Mouse (Mus musculus): ENCODE data around the gene Rspry1.

The Rspry1 gene

GRCm38 (mm10) chr8:94602471-94603131 is 864 bp downstream of the Rspry1 start:
- no peak for DNase-seq (ENCODE audit: low read depth, low spot score)

GRCm38 (mm10) chr8:94604030-94604429 is 2.3 kb downstream of the Rspry1 start:
- DNase-seq (ENCODE audit: low read depth, low spot score): no peak

DNA sequence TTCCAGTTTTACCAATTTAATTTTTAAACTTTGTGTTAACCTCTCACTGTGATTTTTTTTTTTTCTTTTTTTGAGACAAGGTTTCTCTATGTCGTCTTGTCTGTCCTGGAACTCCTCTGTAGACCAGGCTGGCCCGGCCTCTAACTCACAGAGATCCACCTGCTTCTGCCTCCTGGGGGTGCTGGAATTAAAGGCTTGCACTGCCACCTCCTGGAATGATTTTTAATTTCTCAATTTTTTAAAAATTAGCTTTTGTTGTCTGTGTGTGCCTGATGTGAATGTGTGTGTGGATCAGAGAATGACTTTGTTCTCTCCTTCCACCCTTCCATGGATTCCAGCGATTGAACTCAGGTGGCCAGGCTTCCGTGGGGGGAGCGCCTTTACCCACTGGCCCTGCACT is 5.3 kb downstream of the Rspry1 start:
- DNase-seq (ENCODE audit: low read depth, low spot score): no peak

- DNase-seq (ENCODE audit: low read depth, low spot score): no peak
Measured at GRCm38 (mm10) chr8:94624885-94625284, 23.1 kb downstream of the Rspry1 start.

DNA sequence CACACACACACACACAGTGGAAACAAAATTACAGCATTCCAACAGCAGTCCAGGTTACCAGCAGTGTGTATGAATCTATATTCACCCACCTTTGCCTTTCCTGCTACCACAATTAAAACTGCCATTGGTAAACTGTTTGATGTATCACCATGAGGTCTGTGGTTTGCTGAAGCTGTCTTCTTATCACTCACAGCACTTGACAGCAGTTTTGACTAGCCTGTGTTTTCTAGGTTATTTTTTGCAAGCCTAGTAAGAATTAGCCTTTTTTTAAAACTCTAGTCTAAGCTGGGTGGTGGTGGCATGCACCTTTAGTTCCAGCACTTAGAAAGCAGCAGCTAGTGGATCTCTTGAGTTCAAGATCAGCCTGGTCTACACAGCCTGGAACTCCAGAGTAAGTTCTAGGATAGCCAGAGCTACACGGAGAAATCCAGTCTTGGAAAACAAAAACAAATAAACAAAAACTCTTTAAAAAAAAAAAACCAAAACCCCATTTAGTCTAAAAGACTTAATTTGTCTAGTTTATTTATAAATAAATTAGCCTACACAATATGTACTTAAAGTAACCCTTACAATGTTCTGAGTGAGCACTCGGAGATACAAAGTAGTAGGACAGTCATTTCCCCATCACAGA is 31.9 kb downstream of the Rspry1 start:
- no peak for DNase-seq (ENCODE audit: low read depth, low spot score)

DNA sequence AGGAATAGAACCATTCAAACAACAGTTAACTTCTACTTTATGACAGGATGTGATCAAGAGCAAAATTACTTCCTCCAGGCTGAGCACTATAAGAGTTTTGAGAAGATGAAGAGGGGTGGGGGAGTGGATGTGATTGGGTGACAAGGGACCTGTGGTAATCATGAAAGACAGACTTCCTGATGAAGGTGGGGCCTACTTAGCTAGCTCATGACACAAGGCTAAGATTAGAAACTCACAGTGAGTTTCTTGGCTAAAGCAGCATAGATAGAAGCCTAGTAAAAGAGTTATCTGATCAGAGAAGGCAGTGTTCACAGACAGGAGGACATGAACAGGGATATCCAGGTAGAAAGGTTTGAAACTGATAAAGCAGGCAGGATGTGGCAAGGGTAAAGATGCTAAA is 32.5 kb downstream of the Rspry1 start:
- DNase-seq (ENCODE audit: low read depth, low spot score): no peak

DNA sequence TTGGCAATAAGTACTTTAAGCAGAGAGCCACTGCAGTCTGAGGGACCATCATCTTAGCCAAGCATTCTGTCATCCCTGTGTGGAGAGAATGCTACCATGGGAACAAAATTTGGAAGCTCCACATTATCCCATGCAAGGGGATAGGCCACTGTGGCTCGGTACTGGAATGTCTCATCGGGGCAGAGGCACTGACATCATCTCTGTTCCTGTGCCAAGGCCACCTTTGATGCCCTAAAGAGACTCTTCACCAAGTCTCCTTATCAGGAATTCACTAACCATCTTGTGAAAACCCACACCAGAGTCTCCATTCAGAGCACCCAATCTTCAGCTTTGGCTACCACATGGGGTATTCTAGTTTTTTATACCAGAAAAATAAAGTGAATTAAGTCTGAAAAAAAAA is 39.4 kb downstream of the Rspry1 start:
- no peak for DNase-seq (ENCODE audit: low read depth, low spot score)

DNA sequence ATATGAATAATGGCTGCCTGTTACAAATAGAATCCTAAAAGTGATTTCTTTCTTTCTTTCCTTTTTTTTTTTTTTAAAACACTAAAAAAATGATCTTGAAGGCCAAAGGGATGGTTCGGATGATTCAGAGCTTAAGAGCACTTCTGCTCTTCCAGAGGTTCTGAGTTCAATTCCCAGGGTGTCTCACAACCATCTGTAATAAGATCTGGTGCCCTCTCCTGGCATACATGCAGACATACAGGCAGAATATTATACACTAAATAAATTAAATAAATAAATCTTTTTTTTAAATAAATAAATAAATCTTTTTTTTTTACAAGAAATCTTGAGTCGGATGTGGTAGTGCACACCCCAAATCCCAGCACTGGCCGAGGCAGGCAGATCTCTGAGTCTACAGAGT is 40.2 kb downstream of the Rspry1 start:
- DNase-seq (ENCODE audit: low read depth, low spot score): no peak

- DNase-seq (ENCODE audit: low read depth, low spot score): no peak
Measured at GRCm38 (mm10) chr8:94645202-94645601, 43.5 kb downstream of the Rspry1 start.

DNA sequence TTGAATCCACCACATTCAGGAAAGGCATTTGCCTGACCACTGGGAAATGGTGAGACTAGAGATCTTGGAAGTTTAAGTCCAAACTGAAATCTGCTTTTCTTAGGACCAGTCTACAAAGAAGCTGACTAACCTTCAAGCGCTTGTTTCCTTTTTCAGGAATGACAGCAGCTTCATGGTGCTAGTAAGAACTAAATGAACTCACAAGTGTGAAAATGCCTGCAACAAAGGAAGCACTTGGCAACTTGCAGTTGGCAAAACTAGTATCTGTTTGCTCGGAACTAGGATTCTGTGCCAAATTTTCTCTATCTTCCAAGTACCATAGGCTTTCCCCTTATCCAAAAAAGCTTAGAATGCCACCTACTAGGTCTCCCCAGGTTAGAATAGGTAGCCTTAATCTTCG is 44.4 kb downstream of the Rspry1 start:
- DNase-seq (ENCODE audit: low read depth, low spot score): peak; percentile 70

GRCm38 (mm10) chr8:94649496-94649895 is 47.8 kb downstream of the Rspry1 start:
- no peak for DNase-seq (ENCODE audit: low read depth, low spot score)

- no peak for DNase-seq (ENCODE audit: low read depth, low spot score)
Measured at GRCm38 (mm10) chr8:94652951-94653350, 51.2 kb downstream of the Rspry1 start.

GRCm38 (mm10) chr8:94654994-94655393 is 53.3 kb downstream of the Rspry1 start:
- DNase-seq (ENCODE audit: low read depth, low spot score): no peak

- DNase-seq (ENCODE audit: low read depth, low spot score): no peak
Measured at GRCm38 (mm10) chr8:94658031-94658430, 56.3 kb downstream of the Rspry1 start.

DNA sequence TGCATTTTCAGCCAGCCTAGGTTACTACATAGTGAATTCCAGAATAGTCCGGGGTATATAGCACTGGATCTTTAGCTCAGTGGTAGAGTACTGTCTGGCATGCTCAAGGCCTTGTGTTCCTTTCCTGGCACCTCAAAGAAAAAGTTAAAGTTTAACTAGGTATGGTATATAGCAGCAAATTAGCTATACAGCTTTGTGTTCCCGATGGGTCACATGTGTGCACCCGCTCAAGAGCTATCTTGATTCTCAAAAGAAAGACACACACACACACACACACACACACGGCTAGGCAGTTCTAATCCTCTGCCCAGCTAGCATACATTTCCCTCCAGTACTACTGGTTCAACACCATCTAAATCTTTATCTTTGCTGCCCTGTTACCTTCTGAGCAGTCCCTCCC is 58.7 kb downstream of the Rspry1 start:
- no peak for DNase-seq (ENCODE audit: low read depth, low spot score)

DNA sequence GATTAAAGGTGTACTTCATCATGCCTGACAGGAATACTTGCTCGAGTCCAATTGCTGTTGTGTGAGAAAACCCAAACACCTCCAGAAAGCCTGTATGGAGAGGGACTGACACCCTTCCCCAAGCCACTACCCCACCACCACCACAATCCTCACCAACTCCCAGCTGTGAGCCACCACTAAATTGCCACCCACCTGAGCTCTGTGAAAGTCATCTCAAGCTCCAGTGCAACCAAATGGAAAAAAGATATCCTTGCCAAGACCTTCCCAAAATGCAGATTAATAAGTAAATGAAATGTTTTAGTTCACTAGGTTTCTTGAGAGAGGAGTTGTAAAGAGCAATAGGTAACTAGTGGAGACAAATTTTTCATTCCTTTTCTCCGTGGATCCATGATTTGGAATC is 63.0 kb downstream of the Rspry1 start:
- no peak for DNase-seq (ENCODE audit: low read depth, low spot score)

- peak; percentile 92 for DNase-seq (ENCODE audit: low read depth, low spot score)
Measured at GRCm38 (mm10) chr8:94666456-94667308, 64.9 kb downstream of the Rspry1 start, which contains the start of gene Arl2bp. TSS of gene Arl2bp (plus strand) at chr8:94666600.

DNA sequence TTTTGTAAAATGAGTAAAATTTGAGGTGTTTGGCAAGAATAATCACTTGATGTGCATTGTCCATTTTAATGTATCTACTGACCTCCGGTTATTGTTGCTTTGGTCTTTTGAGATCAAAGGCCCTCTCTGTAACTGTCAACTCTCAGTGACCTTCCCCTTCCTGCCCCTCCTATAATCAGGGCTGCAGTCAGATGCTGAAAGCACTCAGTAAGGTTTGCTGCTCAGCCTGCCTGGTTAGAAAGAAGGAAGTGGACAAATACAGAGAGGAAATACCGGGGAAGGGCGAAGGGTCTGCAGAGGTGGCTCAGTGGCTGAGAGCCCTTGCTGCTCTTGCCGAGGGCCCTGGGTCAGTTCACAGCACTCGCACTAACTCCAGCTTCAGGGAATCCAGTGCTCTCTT is 72.6 kb downstream of the Rspry1 start:
- no peak for DNase-seq (ENCODE audit: low read depth, low spot score)

DNA sequence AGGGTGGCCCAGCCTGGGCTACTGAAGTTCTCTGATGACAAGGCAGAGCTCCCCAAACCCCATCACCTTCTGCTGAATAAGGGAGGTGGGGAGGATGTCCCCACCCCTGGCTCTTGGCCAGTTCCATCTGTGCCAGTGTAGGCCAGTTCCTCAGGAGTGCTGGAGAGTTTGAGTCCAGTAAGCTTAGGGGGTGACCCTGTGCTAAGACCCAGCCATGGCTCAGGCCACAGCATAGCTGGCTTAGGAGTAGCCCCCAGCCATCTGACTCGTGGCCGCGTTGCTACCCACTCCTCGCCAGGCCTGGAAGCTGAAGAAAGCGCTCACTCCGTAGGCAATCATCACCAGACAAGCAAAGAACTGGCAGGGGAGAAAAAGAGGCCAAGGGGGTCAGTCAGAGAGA is 74.2 kb downstream of the Rspry1 start:
- DNase-seq (ENCODE audit: low read depth, low spot score): no peak

GRCm38 (mm10) chr8:94678582-94678981 is 76.8 kb downstream of the Rspry1 start:
- peak; percentile 77 for DNase-seq (ENCODE audit: low read depth, low spot score)

DNA sequence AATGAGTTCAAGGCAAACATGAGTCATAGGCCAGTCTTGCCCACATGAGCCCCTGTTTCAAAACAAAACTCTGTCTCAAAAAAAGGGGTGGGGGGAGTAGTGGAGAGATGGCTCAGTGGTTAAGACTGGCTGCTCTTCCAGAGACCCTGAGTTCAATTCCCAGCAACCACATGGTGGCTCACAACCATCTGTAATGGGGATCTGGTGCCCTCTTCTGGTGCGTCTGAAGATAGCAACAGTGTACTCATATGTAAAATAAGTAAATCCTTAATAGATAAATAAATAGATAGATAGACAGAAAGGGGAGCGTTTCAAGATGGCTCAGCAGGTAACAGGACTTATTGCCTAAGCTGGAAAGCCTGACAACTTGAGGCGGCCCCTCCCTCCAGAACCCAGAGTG is 78.7 kb downstream of the Rspry1 start:
- DNase-seq (ENCODE audit: low read depth, low spot score): no peak

GRCm38 (mm10) chr8:94682732-94683524 is 81.2 kb downstream of the Rspry1 start:
- no peak for DNase-seq (ENCODE audit: low read depth, low spot score)
